Mouse (Mus musculus) midbrain, embryonic 10.5 days (tissue): ENCODE data around the gene Mgll. TPM values are rescaled to one million over a fixed set of nuclear protein-coding genes. Genes with fewer than 3 reads are reported as not detected.

Experiments
- DNase-seq: peaks from one replicate; pipeline ENCODE4 v3.0.0-alpha.2; 2017; ENCODE audit warnings: low spot score
- H3K27ac ChIP-seq: fragments of 300-500 bp; sonication (generic); replicated peaks from 2 replicates; pipeline ENCODE4 v1.5.1; 2016; ENCODE audit warnings: mild to moderate bottlenecking
- H3K27me3 ChIP-seq: fragments of 300-500 bp; sonication (generic); 2 replicates; pipeline ENCODE4 v1.6.1; 2016; ENCODE audit warnings: low read depth, mild to moderate bottlenecking; ENCODE audit not compliant: poor library complexity, severe bottlenecking
- H3K36me3 ChIP-seq: fragments of 300-500 bp; sonication (generic); 2 replicates; pipeline ENCODE4 v1.6.1; 2016; ENCODE audit warnings: mild to moderate bottlenecking, moderate library complexity
- H3K4me1 ChIP-seq: fragments of 300-500 bp; sonication (generic); 2 replicates; pipeline ENCODE4 v1.6.1; 2016
- H3K4me3 ChIP-seq: fragments of 300-500 bp; sonication (generic); 2 replicates; pipeline ENCODE4 v1.5.1; 2016; ENCODE audit warnings: mild to moderate bottlenecking, moderate library complexity
- H3K9me3 ChIP-seq: fragments of 300-500 bp; sonication (generic); replicated peaks from 2 replicates; pipeline ENCODE4 v1.6.1; 2016; ENCODE audit warnings: mild to moderate bottlenecking
- WGBS: fragments of 180-500 bp; shearing (Covaris S2); methylation state at CpG from one replicate; pipeline ENCODE4 v1.1.7; 2016; 5-methylcytosine and 5-hydroxymethylcytosine counted together
- polyA plus RNA-seq: library from polyadenylated mRNA; unstranded; fragments of >200 nt; fragmentation: Nextera tagmentation; extraction: Ambion mirVana; gene quantifications from 2 replicates; pipeline ENCODE4 v1.2.1, GENCODE M21; 2016

Gene Mgll
- polyA plus RNA-seq, 1 experiment from 2014 or later: 3.9 TPM

- Histone ChIP-seq H3K4me3 (no peak overlapping the region), H3K27ac (no peak overlapping the region), H3K4me1 (peaks cover 10% of the 10 kb centered on the region; the same call in 1 of the 2 replicates), H3K36me3 (peaks cover 43% of the 10 kb centered on the region), H3K27me3 (no peaks in the 10 kb centered on the region), H3K9me3 (peaks cover 8% of the 10 kb centered on the region)
- WGBS: 88% methylated on average over 7 of the region's 7 CpGs
- no peak for DNase-seq
Observed at GRCm38 (mm10) chr6:88865704-88866103, 141.5 kb downstream of the Mgll start.

DNA sequence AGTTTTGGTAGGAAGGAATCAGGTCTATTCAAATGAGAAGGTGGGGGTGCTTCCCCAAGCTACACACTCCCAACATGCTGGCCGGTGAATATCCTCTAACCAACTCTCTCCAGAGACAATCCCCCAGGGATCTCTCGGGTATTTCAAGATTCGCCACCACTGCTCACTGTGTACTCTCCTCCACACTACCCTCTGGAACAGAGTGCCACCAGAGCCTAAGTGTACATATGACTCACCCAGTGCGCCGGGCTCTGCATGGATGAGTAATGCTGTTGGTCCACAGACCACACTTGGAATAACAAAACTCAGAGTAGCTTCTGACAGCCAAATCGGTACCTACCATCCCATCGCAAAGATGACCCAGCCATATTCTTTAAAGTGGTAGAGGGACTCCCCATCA lies 145.2 kb downstream of the Mgll start:
- no peak overlapping the region for H3K27ac ChIP-seq
- no peaks in the 10 kb centered on the region for H3K9me3 ChIP-seq
- 91% methylated on average over 7 of the region's 7 CpGs for WGBS
- H3K4me3 ChIP-seq: no peak overlapping the region
- H3K4me1 ChIP-seq: peaks cover 38% of the 10 kb centered on the region
- peaks cover 18% of the 10 kb centered on the region for H3K27me3 ChIP-seq
- no peak for DNase-seq
- peaks cover 8% of the 10 kb centered on the region for H3K36me3 ChIP-seq

DNA sequence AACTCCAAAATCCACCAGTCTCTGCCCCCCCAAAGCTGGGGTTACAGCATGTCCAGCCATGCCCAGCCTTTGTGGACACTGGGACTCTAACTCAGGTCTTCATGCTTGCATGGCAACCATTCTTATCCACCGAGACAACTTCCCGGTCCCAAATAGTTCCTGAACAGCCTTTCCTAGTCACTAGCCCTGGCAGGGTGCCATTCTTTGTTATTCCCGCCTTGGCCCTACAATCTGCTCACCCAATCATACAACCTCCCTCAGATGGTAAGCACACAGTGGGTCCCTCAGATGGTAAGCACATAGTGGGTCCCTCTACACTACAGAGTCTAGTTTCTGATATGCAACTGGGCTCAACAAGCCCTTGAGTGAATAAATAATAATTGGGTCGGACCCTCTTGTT lies 146.4 kb downstream of the Mgll start:
- peaks cover 44% of the 10 kb centered on the region for H3K4me1 ChIP-seq
- H3K9me3 ChIP-seq: 0 out of 2 replicates have a peak, but pooled peaks cover 3% of the 10 kb centered on the region
- DNase-seq: no peak
- H3K27me3 ChIP-seq: peaks cover 29% of the 10 kb centered on the region
- no peak overlapping the region for H3K27ac ChIP-seq
- H3K4me3 ChIP-seq: no peak overlapping the region
- no peaks in the 10 kb centered on the region for H3K36me3 ChIP-seq
- WGBS: 69% methylated on average over 4 of the region's 4 CpGs

GRCm38 (mm10) chr6:88871546-88871945 lies 147.3 kb downstream of the Mgll start:
- H3K27ac ChIP-seq: no peak overlapping the region
- H3K36me3 ChIP-seq: no peaks in the 10 kb centered on the region
- no peak overlapping the region for H3K4me3 ChIP-seq
- peaks cover 44% of the 10 kb centered on the region for H3K4me1 ChIP-seq
- WGBS: 69% methylated on average over 8 of the region's 8 CpGs
- no peak for DNase-seq
- H3K9me3 ChIP-seq: 0 out of 2 replicates have a peak, but pooled peaks cover 4% of the 10 kb centered on the region
- H3K27me3 ChIP-seq: peaks cover 38% of the 10 kb centered on the region

DNA sequence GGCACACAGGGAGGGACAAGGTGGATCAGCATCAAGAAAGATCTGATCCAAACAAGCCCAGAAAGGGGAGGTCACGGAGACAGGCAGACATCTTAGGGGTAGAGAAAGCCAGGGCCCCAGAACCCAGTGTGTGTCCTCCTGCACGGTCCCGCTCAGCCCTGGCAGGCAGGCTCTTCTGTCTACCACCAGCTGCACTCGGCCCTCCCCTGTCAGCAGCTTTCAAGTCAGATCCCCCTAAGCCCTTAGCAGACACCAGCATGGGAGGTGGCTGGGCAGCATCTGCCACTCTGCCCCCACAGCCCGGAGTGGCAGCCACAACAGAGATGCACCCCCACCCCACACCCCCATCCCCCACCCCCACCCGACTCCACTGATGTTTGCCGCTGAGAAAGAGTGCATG lies 148.6 kb downstream of the Mgll start:
- peaks cover 39% of the 10 kb centered on the region for H3K27me3 ChIP-seq
- peaks cover 44% of the 10 kb centered on the region for H3K4me1 ChIP-seq
- 0 out of 2 replicates have a peak, but pooled peaks cover 4% of the 10 kb centered on the region for H3K9me3 ChIP-seq
- DNase-seq: peak; percentile 38
- H3K36me3 ChIP-seq: no peaks in the 10 kb centered on the region
- H3K27ac ChIP-seq: peak overlapping the region; percentile 91
- peak overlapping the region; percentile 85 for H3K4me3 ChIP-seq
- WGBS: 30% methylated on average over 7 of the region's 7 CpGs

GRCm38 (mm10) chr6:88873965-88874867 lies 150.0 kb downstream of the Mgll start:
- Histone ChIP-seq H3K4me1 (peaks cover 44% of the 10 kb centered on the region), H3K36me3 (peaks cover 7% of the 10 kb centered on the region; the same call in 1 of the 2 replicates), H3K9me3 (0 out of 2 replicates have a peak, but pooled peaks cover 4% of the 10 kb centered on the region), H3K4me3 (peak overlapping the region; percentile 85), H3K27me3 (peaks cover 39% of the 10 kb centered on the region), H3K27ac (peak overlapping the region; percentile 91)
- peak; percentile 53 for DNase-seq
- WGBS: 3% methylated on average over 74 of the region's 74 CpGs

DNA sequence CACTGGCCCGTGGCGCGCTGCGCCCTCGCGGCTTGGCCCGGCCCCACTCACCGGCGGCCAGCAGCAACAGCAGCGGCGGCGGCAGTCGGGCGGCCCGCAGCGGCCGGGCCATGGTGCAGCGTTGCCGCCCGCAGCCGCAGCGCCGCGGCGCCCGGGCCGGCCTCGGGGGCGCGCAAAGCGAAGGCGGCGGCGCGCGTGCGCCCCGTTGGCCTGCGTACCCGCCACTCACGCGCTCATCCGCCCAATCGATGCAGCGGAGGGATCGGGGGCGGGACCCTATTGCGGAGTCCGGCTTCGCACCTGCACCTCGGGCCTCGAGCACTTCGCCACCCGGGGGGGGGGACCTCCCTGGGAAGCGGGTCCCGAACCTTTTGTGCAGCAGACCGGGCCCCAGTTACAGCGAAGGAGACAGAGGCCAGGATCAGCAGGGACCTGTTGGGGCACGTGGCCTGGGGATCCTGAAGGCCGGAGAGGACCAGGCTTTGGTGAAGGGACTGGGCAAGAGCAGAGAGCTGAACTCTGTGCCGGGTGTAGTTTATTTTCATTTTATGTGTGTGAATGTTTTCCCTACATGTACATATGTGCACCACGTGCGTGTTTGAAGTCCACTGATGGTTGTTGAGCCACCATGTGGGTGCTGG lies 150.8 kb downstream of the Mgll start, which contains the start of gene Podxl2:
Podxl2 (minus strand) TSS at position 177 of the 641 bp plus-strand sequence.
- peak within 1 kb of the TSS; percentile 85 for H3K4me3 ChIP-seq
- whole genome bisulfite sequencing: 6% methylated on average over 63 of the region's 63 CpGs
- H3K9me3 ChIP-seq: 0 out of 2 replicates have a peak, but pooled peaks cover 4% of the 10 kb centered on the region
- H3K36me3 ChIP-seq: peaks cover 7% of the 10 kb centered on the region; the same call in 1 of the 2 replicates
- peak within 1 kb of the TSS; percentile 91 for H3K27ac ChIP-seq
- peak; percentile 86 for DNase-seq
- peaks cover 39% of the 10 kb centered on the region for H3K4me1 ChIP-seq
- peaks cover 39% of the 10 kb centered on the region for H3K27me3 ChIP-seq

Other genes with a start within 250 kb of the Mgll start
- 208 and 215 TPM in 2 replicates for gene Sec61a1, start 205.5 kb upstream of the Mgll start, polyA plus RNA-seq
- gene Kbtbd12, start 86.5 kb upstream of the Mgll start, polyA plus RNA-seq: 0.61 TPM in 1 of 2 replicates, not detected in the other
- gene Abtb1, start 117.6 kb downstream of the Mgll start, polyA plus RNA-seq: 22.5 and 26.3 TPM in 2 replicates
- 69.4 and 117 TPM in 2 replicates for gene Podxl2, start 150.6 kb downstream of the Mgll start, polyA plus RNA-seq
- gene Mcm2, start 174.4 kb downstream of the Mgll start, polyA plus RNA-seq: 290 and 301 TPM in 2 replicates
- gene Tpra1, start 177.8 kb downstream of the Mgll start, polyA plus RNA-seq: 56.0 and 57.6 TPM in 2 replicates